Mouse (Mus musculus): ENCODE measurements around the gene Kctd8.

Gene Kctd8

GRCm38 (mm10) chr5:69340919-69341801 lies at the start of gene Kctd8:
Gene Kctd8 (minus strand): TSS chr5:69341679.
- DNase-seq: peak; percentile 90 to 92

GRCm38 (mm10) chr5:69379072-69379471 lies 37.6 kb upstream of the Kctd8 start:
- DNase-seq: no peak

GRCm38 (mm10) chr5:69350596-69350995 lies 9.1 kb upstream of the Kctd8 start:
- no peak for DNase-seq

GRCm38 (mm10) chr5:69340102-69340918 lies 1.2 kb downstream of the Kctd8 start:
- DNase-seq: peak; percentile 85 to 89

- peak in 1 of 2 experiments; percentile 43 for DNase-seq
These were observed 1.9 kb downstream of the Kctd8 start for GRCm38 (mm10) chr5:69339623-69339970.

GRCm38 (mm10) chr5:69338916-69339622 lies 2.4 kb downstream of the Kctd8 start:
- peak; percentile 49 to 59 for DNase-seq

GRCm38 (mm10) chr5:69327561-69327960 lies 13.9 kb downstream of the Kctd8 start:
- no peak for DNase-seq

- peak; percentile 59 to 72 for DNase-seq
These were observed 16.8 kb downstream of the Kctd8 start for GRCm38 (mm10) chr5:69324566-69325230.

- DNase-seq: no peak
These were observed 28.9 kb downstream of the Kctd8 start for GRCm38 (mm10) chr5:69312611-69313010.

GRCm38 (mm10) chr5:69301665-69302064 lies 39.8 kb downstream of the Kctd8 start:
- DNase-seq: no peak

GRCm38 (mm10) chr5:69292353-69292752 lies 49.1 kb downstream of the Kctd8 start:
- no peak for DNase-seq

- no peak for DNase-seq
These were observed 57.1 kb downstream of the Kctd8 start for GRCm38 (mm10) chr5:69284359-69284758.

GRCm38 (mm10) chr5:69252366-69252765 lies 89.1 kb downstream of the Kctd8 start:
- DNase-seq: peak in 1 of 2 experiments; percentile 32

- DNase-seq: peak; percentile 47 to 57
These were observed 99.5 kb downstream of the Kctd8 start for GRCm38 (mm10) chr5:69241931-69242330.

- DNase-seq: peak in 1 of 2 experiments; percentile 13
These were observed 107.9 kb downstream of the Kctd8 start for GRCm38 (mm10) chr5:69233560-69233959.

GRCm38 (mm10) chr5:69231649-69232048 lies 109.8 kb downstream of the Kctd8 start:
- DNase-seq: peak; percentile 24 to 47

GRCm38 (mm10) chr5:69227147-69227546 lies 114.3 kb downstream of the Kctd8 start:
- DNase-seq: peak; percentile 15 to 49

GRCm38 (mm10) chr5:69222608-69223007 lies 118.9 kb downstream of the Kctd8 start:
- no peak for DNase-seq

- no peak for DNase-seq
These were observed 126.3 kb downstream of the Kctd8 start for GRCm38 (mm10) chr5:69215216-69215615.

GRCm38 (mm10) chr5:69209401-69209800 lies 132.1 kb downstream of the Kctd8 start:
- peak; percentile 7 to 32 for DNase-seq

- peak; percentile 24 to 28 for DNase-seq
These were observed 133.8 kb downstream of the Kctd8 start for GRCm38 (mm10) chr5:69207713-69208112.

- DNase-seq: no peak
These were observed 181.5 kb downstream of the Kctd8 start for GRCm38 (mm10) chr5:69159897-69160509.
